Mouse (Mus musculus): ENCODE measurements around the gene Ksr1. TPM values are rescaled to one million over a fixed set of nuclear protein-coding genes. Genes with fewer than 3 reads are reported as not detected.

The Ksr1 gene
- total RNA-seq, 2 experiments from 2014 or later: 51.2 to 51.6 TPM

DNA sequence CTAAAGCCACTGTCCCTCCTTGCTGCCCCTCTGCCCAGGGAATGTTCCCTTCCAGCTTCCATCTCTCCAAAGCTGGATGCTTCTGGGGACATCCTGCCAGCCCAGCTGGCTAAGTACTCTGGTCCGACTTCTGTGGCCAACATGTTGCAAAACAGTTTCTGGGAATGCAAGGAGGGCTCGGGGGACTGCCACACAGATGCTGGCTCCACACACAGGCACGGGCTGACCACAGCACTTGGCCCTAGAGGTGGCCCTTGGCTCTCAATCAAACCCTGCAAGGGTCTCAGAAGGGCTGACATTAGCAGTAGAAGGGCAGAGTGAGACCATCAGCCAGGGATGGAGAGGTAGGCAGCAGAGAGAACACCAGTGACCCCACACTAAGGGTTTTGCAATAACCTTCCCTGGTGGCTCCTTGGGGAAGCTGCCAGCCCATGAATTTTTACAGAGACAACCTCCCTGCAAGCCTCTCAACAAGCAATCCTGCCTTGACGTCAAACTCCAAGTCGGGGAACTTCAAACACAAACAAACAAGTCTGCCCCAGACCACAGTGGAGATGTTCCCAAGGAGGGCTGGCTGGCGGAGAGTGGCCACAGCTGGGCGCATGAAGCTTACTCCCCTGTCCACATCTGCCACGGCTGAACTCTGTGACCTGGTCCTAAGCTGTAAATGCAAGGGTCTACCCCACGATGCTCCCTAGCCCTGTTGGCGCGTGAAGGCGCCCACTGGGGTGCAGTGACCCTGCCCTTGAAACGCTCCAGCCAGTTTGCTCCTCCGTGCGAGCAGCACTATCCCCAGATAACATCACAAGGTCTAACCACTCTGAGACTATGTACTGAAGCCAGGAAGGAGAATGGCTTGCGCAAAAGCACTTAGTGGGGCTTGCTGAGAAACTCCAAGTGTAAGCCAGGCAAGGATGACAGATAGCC lies 65.0 kb downstream of the Ksr1 start:
- DNase-seq (ENCODE audit: extremely low spot score in 1 of 2, low spot score in 2 of 2): peak in 1 of 2 experiments; percentile 51
- intact Hi-C loops (cut with DNase I): loop anchor here (5.0 kb wide), 1 partner anchor 66 kb away; the partner anchor contains the start of gene Ksr1

DNA sequence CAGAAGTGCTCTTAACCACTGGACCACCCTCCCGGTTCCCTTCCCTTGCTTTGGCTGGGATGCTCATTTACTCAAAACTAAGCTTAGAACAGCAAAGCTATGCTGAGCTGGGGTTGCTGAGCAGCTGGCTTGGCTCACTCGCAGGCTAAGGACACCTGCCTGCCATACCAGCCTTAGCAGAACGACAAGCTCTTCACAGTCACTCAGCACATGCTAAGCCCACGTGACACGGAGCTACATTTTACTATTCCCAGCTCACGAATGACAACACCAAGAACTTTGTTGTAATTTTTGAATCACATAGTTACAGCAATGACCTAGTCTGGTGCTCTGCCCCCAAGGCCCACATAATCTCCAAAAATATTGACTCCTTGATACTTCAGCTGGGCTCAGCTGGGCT lies 66.1 kb downstream of the Ksr1 start:
- intact Hi-C loops (cut with DNase I): loop anchor here (5.0 kb wide), 1 partner anchor 67 kb away; the partner anchor contains the start of gene Ksr1
- DNase-seq (ENCODE audit: extremely low spot score in 1 of 2, low spot score in 2 of 2): peak in 1 of 2 experiments; percentile 36

DNA sequence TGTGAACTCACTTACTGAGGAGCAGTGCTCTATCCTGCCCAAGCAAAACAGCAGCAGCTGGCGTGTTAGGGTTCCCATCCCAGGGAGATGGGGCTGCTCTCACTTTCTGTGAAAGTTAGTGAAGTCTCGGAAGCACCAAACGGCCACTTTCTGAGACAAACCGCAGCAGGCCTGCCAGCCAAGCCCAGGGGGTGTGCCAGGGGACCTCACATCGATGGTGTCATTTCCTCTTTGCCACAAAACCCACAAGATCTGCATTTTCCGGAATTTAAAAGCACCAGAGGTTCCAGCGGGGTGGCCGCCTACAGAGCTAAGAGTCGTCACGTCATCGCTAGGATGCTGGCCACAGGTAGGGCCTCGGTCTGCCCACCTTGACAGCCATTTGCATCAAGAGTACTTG lies 69.7 kb downstream of the Ksr1 start:
- no peak for DNase-seq (ENCODE audit: extremely low spot score in 1 of 2, low spot score in 2 of 2)
- intact Hi-C loops (cut with DNase I): no loop called here

DNA sequence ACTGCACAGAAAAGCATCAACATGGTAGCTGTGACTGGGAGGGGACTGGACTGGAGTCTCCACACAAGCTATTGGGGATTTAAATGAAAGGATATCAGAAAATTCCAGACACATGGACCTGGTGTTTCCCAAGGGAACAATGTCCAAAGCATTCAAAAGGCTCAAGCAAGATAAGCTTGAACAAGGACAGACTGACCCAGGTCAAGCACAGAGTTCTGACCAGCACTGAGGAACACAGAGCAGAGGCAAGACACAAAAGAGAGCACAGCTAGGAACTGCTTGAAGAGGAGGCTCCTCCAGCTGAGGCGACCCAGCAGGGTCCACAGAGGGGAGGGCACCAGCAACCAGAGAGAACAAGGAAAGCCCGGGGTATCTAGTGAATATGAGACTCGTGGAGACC lies 71.2 kb downstream of the Ksr1 start:
- intact Hi-C loops (cut with DNase I): no loop called here
- no peak for DNase-seq (ENCODE audit: extremely low spot score in 1 of 2, low spot score in 2 of 2)

DNA sequence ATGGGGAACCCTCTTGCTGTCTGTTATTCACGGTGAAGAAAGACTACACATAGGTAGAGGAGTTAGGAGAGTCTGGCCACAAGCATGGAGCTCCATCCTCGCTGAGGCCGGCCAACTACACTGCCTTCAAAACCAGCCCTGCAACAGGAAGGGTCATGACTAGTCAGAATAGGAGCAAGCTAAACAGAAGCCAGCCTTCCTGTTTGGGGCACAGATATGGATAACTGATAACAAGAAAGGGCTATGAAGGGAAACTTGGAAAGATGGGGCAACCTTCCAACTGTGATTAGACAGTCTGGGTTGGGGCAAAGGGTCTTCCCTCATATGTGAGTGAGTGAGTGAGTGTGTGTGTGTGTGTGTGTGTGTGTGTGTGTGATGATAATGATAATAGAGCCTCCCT lies 71.6 kb downstream of the Ksr1 start:
- intact Hi-C loops (cut with DNase I): no loop called here
- no peak for DNase-seq (ENCODE audit: extremely low spot score in 1 of 2, low spot score in 2 of 2)

DNA sequence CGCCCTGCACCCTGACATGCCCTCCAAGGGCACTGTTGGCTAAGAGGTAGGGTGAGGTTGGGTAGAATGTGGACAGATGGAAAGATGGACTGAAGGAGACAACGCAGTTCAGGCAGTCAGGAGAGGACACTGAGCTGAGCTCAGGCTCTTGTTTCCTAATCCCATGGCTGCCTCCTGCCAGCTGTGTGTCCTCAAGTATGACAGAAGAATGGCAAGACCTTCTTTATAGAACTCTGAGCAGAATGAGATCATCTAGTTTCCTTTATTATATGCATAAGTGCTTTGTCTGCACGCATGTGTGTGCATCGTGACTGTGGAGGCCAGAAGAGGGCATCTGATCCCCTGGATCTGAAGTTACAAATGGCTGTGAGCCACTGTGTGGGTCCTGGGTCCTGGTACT lies 72.6 kb downstream of the Ksr1 start:
- intact Hi-C loops (cut with DNase I): no loop called here
- DNase-seq (ENCODE audit: extremely low spot score in 1 of 2, low spot score in 2 of 2): no peak

DNA sequence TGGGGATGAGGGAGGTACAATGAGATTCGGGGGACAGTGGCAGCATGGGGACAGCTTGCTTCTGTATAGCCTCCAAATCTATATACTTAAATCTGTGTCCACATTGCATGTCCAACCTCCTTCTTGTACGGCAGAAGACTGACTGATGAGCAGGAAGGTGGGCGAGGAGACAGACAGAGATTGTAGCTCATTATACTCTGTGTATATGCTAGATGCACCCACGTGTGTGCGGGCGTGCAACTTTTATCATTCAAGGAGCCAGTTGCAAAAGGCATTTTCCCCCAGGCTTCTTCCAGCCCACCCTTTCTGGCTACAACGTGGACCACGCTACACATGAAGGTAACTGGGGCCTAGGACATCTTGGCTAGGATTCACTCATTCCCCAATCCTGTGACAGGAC lies 74.1 kb downstream of the Ksr1 start:
- intact Hi-C loops (cut with DNase I): no loop called here
- DNase-seq (ENCODE audit: extremely low spot score in 1 of 2, low spot score in 2 of 2): no peak

DNA sequence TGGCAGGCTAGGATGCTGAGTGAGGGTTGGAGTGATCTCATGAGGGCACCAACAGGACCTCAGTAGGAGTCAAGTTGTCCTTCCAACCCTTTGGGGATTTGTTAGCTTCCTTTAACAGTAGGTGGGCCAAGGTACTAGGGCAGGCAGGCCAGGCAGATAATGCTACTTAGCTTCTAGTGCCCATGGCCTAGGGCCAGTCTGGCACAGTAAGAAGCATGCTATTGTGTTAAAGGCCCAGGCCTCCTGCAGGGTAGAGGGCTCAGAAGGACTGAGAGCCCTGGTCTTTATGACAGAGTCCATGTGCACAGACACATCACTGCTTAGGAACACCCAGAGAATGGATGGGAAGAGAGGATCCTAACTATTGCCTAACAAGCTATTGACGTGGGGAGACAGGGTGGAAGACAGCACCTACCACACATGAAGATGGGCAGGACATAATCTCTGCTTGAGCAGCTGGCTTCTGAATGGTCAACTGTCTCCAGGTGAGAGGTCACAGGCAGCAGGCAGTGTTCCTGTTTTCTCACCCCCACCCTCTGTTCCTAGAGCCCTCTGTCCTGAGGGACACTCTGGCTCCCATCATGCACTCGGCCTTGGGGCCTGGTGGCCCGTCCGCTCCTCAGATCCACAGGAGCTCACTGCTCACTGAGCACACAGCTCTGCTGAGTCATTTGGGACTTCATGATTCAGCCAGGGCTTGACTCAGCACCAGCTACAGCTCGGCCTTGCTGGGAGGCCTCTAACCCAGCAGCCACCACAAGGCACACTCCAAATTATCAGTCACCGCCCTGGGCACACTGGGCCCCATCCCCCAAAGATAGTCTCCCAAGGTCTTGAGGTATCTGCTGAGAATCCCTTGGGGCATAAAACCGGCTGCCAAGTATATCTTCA lies 74.9 kb downstream of the Ksr1 start:
- no peak for DNase-seq (ENCODE audit: extremely low spot score in 1 of 2, low spot score in 2 of 2)
- intact Hi-C loops (cut with DNase I): no loop called here

DNA sequence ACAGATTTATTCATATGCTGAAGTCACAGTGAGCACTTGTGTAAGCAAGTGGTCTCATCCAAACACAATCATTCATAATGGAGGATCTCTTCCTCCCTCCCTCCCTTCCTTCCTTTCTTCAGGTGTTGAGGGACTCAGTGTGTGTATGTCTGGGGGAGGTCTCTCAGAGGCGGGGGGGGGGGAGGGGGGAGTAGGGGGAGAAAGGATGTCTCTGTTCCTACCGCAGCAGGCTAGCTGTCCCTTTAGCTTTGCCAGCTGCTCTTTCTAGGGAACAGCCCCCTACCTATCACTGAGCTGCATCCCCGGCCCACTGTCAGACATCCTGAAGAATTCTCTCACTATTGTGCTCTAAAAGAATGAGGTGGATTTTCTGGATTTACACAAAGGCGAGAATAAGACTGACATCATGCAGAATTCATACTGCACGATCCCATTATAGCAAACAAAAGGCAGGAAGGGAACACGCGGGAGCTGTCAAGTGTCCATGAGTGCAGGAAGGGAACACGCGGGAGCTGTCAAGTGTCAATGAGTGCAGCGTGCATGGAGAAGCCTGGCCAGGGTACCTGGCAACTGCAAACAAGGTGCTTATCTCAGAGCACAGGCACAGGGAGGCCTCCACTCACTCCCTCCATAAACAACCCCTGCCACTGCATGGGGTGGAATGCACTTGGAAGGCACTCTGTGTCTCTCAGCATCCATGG lies 76.6 kb downstream of the Ksr1 start:
- intact Hi-C loops (cut with DNase I): no loop called here
- DNase-seq (ENCODE audit: extremely low spot score in 1 of 2, low spot score in 2 of 2): no peak

DNA sequence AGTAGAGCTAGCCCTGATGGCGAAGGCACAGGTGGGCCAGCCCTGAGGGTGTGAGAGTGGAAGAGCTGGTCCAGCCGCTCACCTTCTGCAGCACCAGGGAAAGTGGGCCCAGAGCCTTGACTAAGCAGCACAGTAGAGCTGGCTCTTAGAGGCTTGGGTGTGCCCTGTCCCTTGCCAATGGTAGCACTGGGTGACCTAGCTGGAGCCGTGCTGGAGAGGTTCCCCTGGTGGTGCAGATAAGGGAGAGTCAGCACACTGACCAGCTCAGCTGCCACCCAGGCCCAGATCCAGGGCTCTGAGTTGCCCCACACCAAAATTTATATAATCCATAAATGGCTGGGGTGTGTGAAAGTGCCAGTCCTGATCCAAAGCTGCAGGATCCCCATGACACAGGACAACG lies 79.0 kb downstream of the Ksr1 start:
- intact Hi-C loops (cut with DNase I): no loop called here
- no peak for DNase-seq (ENCODE audit: extremely low spot score in 1 of 2, low spot score in 2 of 2)

DNA sequence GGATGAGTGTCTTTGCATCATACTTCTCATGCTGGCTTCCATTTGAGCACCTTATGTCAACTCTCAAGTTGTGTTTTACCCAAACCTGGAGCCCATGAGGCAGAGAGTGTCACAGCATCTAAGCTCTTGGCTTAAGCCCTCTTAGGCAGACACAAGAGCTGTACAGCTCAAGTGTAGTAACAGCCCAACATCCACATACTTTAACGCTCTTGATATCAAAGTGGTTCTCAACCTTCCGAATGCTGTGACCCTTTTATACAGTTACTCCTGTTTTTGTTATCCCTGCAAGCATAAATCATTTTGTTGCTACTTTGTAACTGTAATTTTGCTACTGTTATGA lies 80.0 kb downstream of the Ksr1 start:
- DNase-seq (ENCODE audit: extremely low spot score in 1 of 2, low spot score in 2 of 2): no peak
- intact Hi-C loops (cut with DNase I): no loop called here

DNA sequence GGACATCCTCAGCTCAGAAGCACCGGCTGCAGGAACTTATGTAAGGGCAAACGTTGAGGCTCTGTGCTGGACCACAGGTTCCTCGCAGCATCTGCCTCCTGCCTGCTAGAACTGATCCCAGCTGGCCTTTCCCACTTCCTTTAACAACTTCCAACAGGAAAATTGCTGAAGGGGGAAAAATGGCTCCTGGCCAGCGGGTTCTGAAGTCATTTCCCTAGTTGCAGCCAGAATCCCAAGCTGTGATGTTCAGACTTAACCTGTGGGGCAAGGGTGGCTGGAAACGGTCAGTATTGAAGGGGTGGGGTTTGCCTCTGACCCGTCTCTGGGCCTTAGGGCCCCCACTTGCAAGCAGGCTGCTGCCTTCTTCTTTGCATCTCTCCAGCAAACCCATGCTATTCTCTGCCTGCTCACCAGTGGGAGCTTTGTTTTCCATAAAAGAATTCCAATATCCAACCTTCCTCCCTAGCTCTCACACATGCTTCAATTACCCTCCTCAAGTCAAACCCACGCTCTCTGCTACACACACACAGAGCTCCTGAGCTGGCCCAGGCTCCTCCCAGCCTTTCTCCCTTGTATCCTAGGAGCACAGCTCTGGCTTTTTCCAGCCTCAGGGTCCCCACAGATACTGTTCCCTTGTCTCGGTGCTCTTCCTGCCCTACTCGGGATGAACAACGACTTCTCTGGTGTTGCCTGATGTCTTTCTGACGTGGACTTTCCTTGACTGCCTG lies 80.6 kb downstream of the Ksr1 start:
- intact Hi-C loops (cut with DNase I): no loop called here
- DNase-seq (ENCODE audit: extremely low spot score in 1 of 2, low spot score in 2 of 2): peak in 1 of 2 experiments; percentile 79

DNA sequence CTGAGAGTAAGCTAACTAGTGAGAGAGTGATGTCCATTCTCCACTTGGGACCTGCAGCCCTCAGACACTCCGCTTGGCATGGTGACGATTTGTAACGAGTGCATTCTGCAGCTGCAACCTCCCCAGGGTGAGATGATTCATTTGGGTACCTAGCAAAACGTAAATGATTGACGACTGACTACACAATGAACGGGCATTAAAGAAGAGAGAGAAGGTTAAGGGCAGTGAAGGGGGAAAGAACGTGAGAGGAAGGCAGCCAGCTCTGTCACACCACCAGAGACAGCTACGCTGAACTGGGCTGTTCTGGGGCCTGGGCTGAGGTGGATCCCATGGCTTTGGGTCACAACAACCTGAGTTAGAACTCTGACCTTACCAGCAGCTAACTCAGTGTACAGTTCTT lies 81.9 kb downstream of the Ksr1 start:
- intact Hi-C loops (cut with DNase I): no loop called here

DNA sequence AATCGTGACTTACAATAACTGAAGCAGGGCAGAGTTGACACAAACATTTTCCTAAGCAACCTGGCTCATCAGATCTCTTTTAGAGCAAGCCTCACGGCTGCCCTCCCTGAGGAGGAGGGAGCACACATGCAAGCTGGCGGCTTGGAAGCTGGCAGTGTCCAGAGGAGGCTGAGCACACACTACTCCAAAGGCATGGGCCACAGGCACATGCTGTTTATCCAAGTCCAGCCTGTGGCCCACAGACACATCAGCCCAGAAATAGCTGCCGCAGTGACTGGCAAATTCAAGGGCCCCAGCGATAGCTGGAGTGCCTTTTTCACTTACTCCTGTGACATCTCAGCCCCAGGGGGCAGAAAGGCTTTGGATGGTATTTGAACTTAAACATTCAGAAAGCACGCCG lies 82.6 kb downstream of the Ksr1 start:
- no peak for DNase-seq (ENCODE audit: extremely low spot score in 1 of 2, low spot score in 2 of 2)
- intact Hi-C loops (cut with DNase I): no loop called here

More for the DNA sequence above, 81.9 kb downstream of the Ksr1 start:
- no peak for DNase-seq (ENCODE audit: extremely low spot score in 1 of 2, low spot score in 2 of 2)

DNA sequence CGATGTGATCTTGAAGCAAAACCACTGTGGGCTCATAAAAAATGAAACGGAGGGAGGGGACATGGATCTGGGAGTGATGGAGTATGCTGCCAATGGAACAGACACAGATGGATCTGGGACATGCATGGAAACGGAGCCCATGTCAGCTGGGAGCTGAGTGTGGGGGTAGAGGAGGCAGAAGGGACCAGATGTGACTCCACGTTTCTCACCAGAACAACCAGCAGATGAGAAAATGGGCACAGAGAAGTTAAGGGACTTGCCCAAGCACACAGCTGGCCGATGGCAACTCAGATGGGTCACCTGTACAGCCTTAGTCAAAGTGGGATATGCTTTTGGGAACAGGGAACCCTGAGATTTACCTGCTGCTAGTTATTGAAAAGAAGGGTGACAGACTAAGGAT lies 83.3 kb downstream of the Ksr1 start:
- intact Hi-C loops (cut with DNase I): no loop called here
- DNase-seq (ENCODE audit: extremely low spot score in 1 of 2, low spot score in 2 of 2): no peak

DNA sequence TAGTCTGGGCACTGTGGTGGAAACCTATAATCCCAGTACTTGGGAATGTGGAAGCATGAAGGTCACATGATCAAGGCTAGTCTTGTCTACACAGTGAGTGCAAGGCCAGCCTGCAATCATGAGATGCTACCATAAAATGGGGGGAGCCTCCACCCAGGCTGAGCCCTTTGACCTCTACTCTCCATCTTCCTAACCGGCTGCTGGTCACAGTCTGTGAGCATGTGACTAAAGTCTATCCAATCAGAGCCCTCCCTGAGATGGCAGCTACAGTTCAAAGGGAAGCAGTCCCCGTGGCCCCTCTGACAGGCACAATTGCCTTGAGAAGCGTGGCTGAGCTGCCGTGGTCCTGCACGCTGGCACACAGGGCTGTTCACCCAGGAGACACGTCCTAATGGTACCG lies 84.4 kb downstream of the Ksr1 start:
- DNase-seq (ENCODE audit: extremely low spot score in 1 of 2, low spot score in 2 of 2): no peak
- intact Hi-C loops (cut with DNase I): no loop called here

DNA sequence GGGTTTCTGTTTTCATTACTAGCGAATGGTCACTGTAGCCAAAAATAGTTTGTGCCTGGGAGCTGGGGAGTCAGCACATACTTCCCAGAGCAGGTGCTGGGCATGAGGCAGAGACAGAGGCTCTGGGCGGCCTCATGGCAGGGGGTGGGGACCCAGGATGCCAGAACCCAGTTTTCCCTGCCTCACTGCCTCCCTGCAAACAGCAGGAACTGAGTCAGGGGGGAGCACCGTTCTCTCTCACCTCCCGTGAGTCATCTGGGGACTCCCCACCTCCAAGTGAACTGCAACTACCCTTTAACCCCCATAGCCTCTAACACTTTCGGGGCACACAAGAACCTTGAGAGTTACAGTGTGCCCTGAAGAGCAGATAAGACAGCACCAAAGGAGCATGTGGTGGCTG lies 86.4 kb downstream of the Ksr1 start:
- DNase-seq (ENCODE audit: extremely low spot score in 1 of 2, low spot score in 2 of 2): no peak
- intact Hi-C loops (cut with DNase I): no loop called here

DNA sequence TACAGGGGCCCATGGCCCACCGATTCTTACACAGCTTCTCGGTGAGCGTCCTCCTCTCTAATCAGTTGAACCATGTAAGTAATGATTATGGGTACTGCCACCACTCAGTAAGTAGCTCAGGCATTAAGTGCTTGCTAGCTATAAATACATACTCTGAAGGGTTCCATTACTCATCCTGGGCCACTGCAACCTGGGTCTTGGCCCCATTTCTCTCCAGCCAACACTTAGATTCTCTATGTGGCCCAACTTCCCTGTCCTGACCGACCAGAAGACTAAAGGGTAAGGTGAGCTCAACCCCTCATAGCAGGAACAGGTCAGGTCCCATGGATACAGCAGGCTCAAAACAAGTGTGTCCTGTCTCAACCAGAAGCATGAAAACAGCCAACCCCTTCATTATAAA lies 87.1 kb downstream of the Ksr1 start:
- intact Hi-C loops (cut with DNase I): no loop called here
- no peak for DNase-seq (ENCODE audit: extremely low spot score in 1 of 2, low spot score in 2 of 2)

DNA sequence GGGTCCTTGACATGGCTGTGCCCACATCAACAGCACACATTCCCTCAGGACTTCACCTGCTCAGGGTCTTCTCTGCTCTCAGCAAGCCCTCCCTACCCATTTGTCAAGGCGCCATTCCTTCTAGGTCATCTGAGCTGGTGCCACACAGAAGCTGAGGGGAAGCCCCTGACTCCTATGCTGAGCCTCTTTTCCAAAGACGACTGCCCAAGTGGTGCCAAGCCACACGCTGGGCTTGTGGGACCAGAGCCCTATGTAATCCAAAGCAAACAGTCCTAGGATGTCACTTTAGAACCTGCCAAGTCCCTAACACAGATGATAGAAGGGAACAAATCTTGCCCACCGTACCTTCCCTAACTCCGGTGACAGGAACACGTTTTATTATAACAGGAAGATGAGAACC lies 87.6 kb downstream of the Ksr1 start:
- no peak for DNase-seq (ENCODE audit: extremely low spot score in 1 of 2, low spot score in 2 of 2)
- intact Hi-C loops (cut with DNase I): no loop called here
